In the genomic region with DNA sequence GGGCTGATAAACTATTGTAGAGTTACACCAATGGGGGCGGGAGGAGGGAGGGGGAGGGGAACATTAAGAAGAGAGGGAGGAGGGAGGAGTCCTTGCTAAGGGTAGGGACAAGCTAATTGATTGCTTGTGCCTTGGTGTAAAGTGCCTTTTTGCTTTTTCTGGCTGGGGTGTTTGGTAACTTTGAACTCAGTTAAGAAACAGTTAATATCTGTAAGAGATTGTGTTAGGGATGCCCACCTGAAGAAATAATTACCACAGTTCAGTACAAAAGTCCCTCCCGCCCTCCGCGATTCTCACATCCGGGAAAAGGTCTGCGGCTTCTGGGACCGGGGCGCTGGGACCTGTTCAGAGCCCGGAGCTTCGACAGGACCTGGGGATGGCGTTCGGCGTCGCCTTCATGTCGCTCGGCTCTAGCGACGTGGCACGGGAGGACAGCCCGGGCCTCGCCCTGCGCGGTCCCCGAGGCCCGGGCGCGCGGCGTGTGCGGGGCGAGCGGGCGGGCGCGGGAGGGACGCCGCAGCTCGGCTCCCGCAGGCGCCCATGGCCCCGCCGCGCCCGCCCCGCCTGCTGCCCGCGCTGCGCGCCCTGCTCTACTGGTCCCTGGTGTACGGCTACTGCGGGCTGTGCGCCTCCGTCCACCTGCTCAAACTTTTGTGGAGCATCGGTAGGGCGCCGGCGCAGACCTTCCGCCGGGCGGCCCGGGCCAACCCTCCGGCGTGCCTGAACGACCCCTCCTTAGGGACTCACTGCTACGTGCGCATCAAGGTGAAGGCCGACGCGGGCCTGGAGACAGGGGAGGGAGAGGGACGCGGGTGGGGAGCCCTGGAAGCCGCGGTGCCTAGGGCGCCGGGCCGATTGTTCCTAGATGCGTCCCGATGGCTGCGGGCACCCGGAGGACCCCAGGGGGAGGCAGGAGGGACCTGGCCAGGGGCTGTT, we compare ENCODE assay signal across 8 mouse cellular contexts. TPM values are rescaled to one million over a fixed set of nuclear protein-coding genes. Genes with fewer than 3 reads are reported as not detected.
DNase-seq lines count a peak whose midpoint lies in the region; ATAC-seq and TF ChIP-seq lines count a peak whose summit lies in the region.

No protein-coding gene starts in this region.

- H3K36me3 ChIP-seq in kidney, adult 2 months (ENCODE audit: control insufficient read depth, insufficient read depth, low read length): no peaks in the 10 kb centered on the region
- H3K36me3 ChIP-seq in embryonic facial prominence, embryonic 10.5 days (replicated peaks): no peaks in the 10 kb centered on the region
- H3K36me3 ChIP-seq in hindbrain, embryonic 11.5 days (ENCODE audit: control insufficient read depth, insufficient read depth, low read length): no peaks in the 10 kb centered on the region
- H3K36me3 ChIP-seq in limb, embryonic 13.5 days: no peaks in the 10 kb centered on the region
- no peaks in the 10 kb centered on the region for H3K36me3 ChIP-seq in neural tube, embryonic 13.5 days

- DNase-seq in kidney, adult 2 months: no peak
- no peak for DNase-seq in kidney, adult 8-10 months
- DNase-seq in adrenal gland, adult 18-20 months (ENCODE audit: low spot score in 2 of 2): peak; percentile 12 to 22
- DNase-seq in embryonic facial prominence, embryonic 10.5 days (ENCODE audit: low spot score): peak; percentile 61
- DNase-seq in hindbrain, embryonic 11.5 days (ENCODE audit: low spot score): peak; percentile 65
- DNase-seq in thymus, postnatal 4 days: peak; percentile 56

- no peak for TF ChIP-seq POLR2A in kidney, adult 2 months (IDR thresholded peaks at IDR 0.05; ENCODE audit: low read depth, low read length)

- H3K27ac ChIP-seq in kidney, adult 2 months (ENCODE audit: insufficient read depth, low read depth, low read length): no peak overlapping the region
- peak overlapping the region; percentile 70 for H3K27ac ChIP-seq in embryonic facial prominence, embryonic 10.5 days (replicated peaks)
- H3K27ac ChIP-seq in hindbrain, embryonic 11.5 days (ENCODE audit: low read depth, low read length): no peak overlapping the region
- H3K27ac ChIP-seq in limb, embryonic 13.5 days: no peak overlapping the region
- no peak overlapping the region for H3K27ac ChIP-seq in neural tube, embryonic 13.5 days (replicated peaks)

- H3K9me3 ChIP-seq in embryonic facial prominence, embryonic 10.5 days: no peaks in the 10 kb centered on the region
- no peaks in the 10 kb centered on the region for H3K9me3 ChIP-seq in hindbrain, embryonic 11.5 days (ENCODE audit: control insufficient read depth, low read length)
- no peaks in the 10 kb centered on the region for H3K9me3 ChIP-seq in limb, embryonic 13.5 days
- H3K9me3 ChIP-seq in neural tube, embryonic 13.5 days: no peaks in the 10 kb centered on the region

- H3K4me1 ChIP-seq in kidney, adult 2 months (ENCODE audit: control insufficient read depth, insufficient read depth, low read length): no peaks in the 10 kb centered on the region
- peaks cover 17% of the 10 kb centered on the region for H3K4me1 ChIP-seq in embryonic facial prominence, embryonic 10.5 days
- 0 out of 2 replicates have a peak, but pooled peaks cover 2% of the 10 kb centered on the region for H3K4me1 ChIP-seq in hindbrain, embryonic 11.5 days (replicated peaks; ENCODE audit: control insufficient read depth, insufficient read depth, low read length)
- peaks cover 3% of the 10 kb centered on the region; the same call in 1 of the 2 replicates for H3K4me1 ChIP-seq in limb, embryonic 13.5 days
- peaks cover 14% of the 10 kb centered on the region for H3K4me1 ChIP-seq in neural tube, embryonic 13.5 days (replicated peaks)

- H3K27me3 ChIP-seq in kidney, adult 2 months (replicated peaks; ENCODE audit: control insufficient read depth, insufficient read depth, low read length): 0 out of 2 replicates have a peak, but pooled peaks cover 2% of the 10 kb centered on the region
- H3K27me3 ChIP-seq in embryonic facial prominence, embryonic 10.5 days (replicated peaks; ENCODE audit: low read depth, poor library complexity, severe bottlenecking): peaks cover 39% of the 10 kb centered on the region
- H3K27me3 ChIP-seq in hindbrain, embryonic 11.5 days (ENCODE audit: control insufficient read depth, insufficient read depth, low read length): peaks cover 6% of the 10 kb centered on the region; the same call in 1 of the 2 replicates
- H3K27me3 ChIP-seq in limb, embryonic 13.5 days: peaks cover 37% of the 10 kb centered on the region
- H3K27me3 ChIP-seq in neural tube, embryonic 13.5 days: peaks cover 36% of the 10 kb centered on the region

- ATAC-seq in hindbrain, embryonic 11.5 days (ENCODE audit: low FRiP score): peak; percentile 85
- ATAC-seq in limb, embryonic 13.5 days (ENCODE audit: low FRiP score, low read depth): peak; percentile 76
- peak; percentile 85 for ATAC-seq in neural tube, embryonic 13.5 days (ENCODE audit: low read depth)

- H3K4me3 ChIP-seq in kidney, adult 2 months (ENCODE audit: insufficient read depth, low read depth, low read length): peak overlapping the region; percentile 23
- peak overlapping the region; percentile 76 for H3K4me3 ChIP-seq in embryonic facial prominence, embryonic 10.5 days
- peak overlapping the region; percentile 65 for H3K4me3 ChIP-seq in hindbrain, embryonic 11.5 days (ENCODE audit: low read depth, low read length)
- H3K4me3 ChIP-seq in limb, embryonic 13.5 days: peak overlapping the region; percentile 67
- H3K4me3 ChIP-seq in neural tube, embryonic 13.5 days: peak overlapping the region; percentile 63

- peak overlapping the region; percentile 95 for H3K4me2 ChIP-seq in hindbrain, embryonic 11.5 days (replicated peaks; ENCODE audit: low read depth, low read length)
- peak overlapping the region; percentile 96 for H3K4me2 ChIP-seq in limb, embryonic 13.5 days (replicated peaks)
- peak overlapping the region; percentile 97 for H3K4me2 ChIP-seq in neural tube, embryonic 13.5 days

- TF ChIP-seq CTCF in kidney, adult 2 months (conservative IDR thresholded peaks at IDR 0.05; ENCODE audit: insufficient read depth, insufficient read length, low read depth, low read length): no peak

- H3K9ac ChIP-seq in hindbrain, embryonic 11.5 days (ENCODE audit: low read depth, low read length): peak overlapping the region; percentile 54
- peak overlapping the region; percentile 78 for H3K9ac ChIP-seq in limb, embryonic 13.5 days
- H3K9ac ChIP-seq in neural tube, embryonic 13.5 days: peak overlapping the region; percentile 73

- 1% methylated on average over 78 of the region's 80 CpGs for WGBS in kidney, adult 2 months
- under 1% methylated on average over 80 of the region's 80 CpGs for WGBS in embryonic facial prominence, embryonic 10.5 days
- WGBS in hindbrain, embryonic 11.5 days: under 1% methylated on average over 72 of the region's 80 CpGs
- WGBS in limb, embryonic 13.5 days: under 1% methylated on average over 64 of the region's 80 CpGs
- under 1% methylated on average over 80 of the region's 80 CpGs for WGBS in neural tube, embryonic 13.5 days

RNA-seq across cellular contexts. Expression of a gene that starts 0.7 kb away (rescaled TPM):
- polyA plus RNA-seq in kidney, adult 2 months (2012; rRNA removed): 0.18 and 0.22 TPM in 2 replicates
- 1 to 10 TPM; 1.0 to 1.2 TPM for total RNA-seq in adrenal gland, adult 18-20 months (2021)
- polyA plus RNA-seq in embryonic facial prominence, embryonic 10.5 days (2016; fragmentation: Nextera tagmentation; extraction: Ambion mirVana): 0.43 and 0.76 TPM in 2 replicates
- 1.1 and 2.4 TPM in 2 replicates for polyA plus RNA-seq in hindbrain, embryonic 11.5 days (2014; fragmentation: Nextera tagmentation; extraction: Ambion mirVana)
- 1.9 and 2.3 TPM in 2 replicates for polyA plus RNA-seq in limb, embryonic 13.5 days (2015; fragmentation: Nextera tagmentation; extraction: Ambion mirVana)
- polyA plus RNA-seq in neural tube, embryonic 13.5 days (2015; fragmentation: Nextera tagmentation; extraction: Ambion mirVana): 2.8 and 3.0 TPM in 2 replicates

RNA-seq across cellular contexts. Expression of a gene that starts 28.1 kb away (rescaled TPM):
- polyA plus RNA-seq in kidney, adult 2 months (2012; rRNA removed): not detected in 2 replicates
- not detected for total RNA-seq in adrenal gland, adult 18-20 months (2021)
- not detected in 2 replicates for polyA plus RNA-seq in embryonic facial prominence, embryonic 10.5 days (2016; fragmentation: Nextera tagmentation; extraction: Ambion mirVana)
- not detected in 2 replicates for polyA plus RNA-seq in hindbrain, embryonic 11.5 days (2014; fragmentation: Nextera tagmentation; extraction: Ambion mirVana)
- not detected in 2 replicates for polyA plus RNA-seq in limb, embryonic 13.5 days (2015; fragmentation: Nextera tagmentation; extraction: Ambion mirVana)
- polyA plus RNA-seq in neural tube, embryonic 13.5 days (2015; fragmentation: Nextera tagmentation; extraction: Ambion mirVana): not detected in 2 replicates

RNA-seq across cellular contexts. Expression of a gene that starts 34.5 kb away (rescaled TPM):
- polyA plus RNA-seq in kidney, adult 2 months (2012; rRNA removed): 1.2 TPM in 2 replicates
- 1 to 10 TPM; 4.9 to 5.6 TPM for total RNA-seq in adrenal gland, adult 18-20 months (2021)
- polyA plus RNA-seq in embryonic facial prominence, embryonic 10.5 days (2016; fragmentation: Nextera tagmentation; extraction: Ambion mirVana): 4.5 and 4.9 TPM in 2 replicates
- 7.5 and 11.7 TPM in 2 replicates for polyA plus RNA-seq in hindbrain, embryonic 11.5 days (2014; fragmentation: Nextera tagmentation; extraction: Ambion mirVana)
- polyA plus RNA-seq in limb, embryonic 13.5 days (2015; fragmentation: Nextera tagmentation; extraction: Ambion mirVana): 5.7 and 7.0 TPM in 2 replicates
- 11.0 and 12.7 TPM in 2 replicates for polyA plus RNA-seq in neural tube, embryonic 13.5 days (2015; fragmentation: Nextera tagmentation; extraction: Ambion mirVana)

Comparison
In these comparisons a context has a peak if more than half of its experiments do, and no peak if none do; other contexts are left out.
1. DNase-seq: peak in adrenal gland, adult 18-20 months (2 of 2), embryonic facial prominence, embryonic 10.5 days (single experiment), hindbrain, embryonic 11.5 days (single experiment) and thymus, postnatal 4 days (single experiment); none in kidney, adult 2 months (single experiment) and kidney, adult 8-10 months (0 of 2).
2. H3K4me3 ChIP-seq: peak in every context shown above with its lines; median percentile 76 in embryonic facial prominence, embryonic 10.5 days; 67 in limb, embryonic 13.5 days; 65 in hindbrain, embryonic 11.5 days; 63 in neural tube, embryonic 13.5 days; 23 in kidney, adult 2 months.
3. Peak in every context shown above with its lines, with median percentiles within 50 percentile points of each other: ATAC-seq, H3K4me2 ChIP-seq and H3K9ac ChIP-seq.